Mouse (Mus musculus) embryonic facial prominence, embryonic 11.5 days (tissue): ENCODE measurements around the gene Abhd12. TPM values are rescaled to one million over a fixed set of nuclear protein-coding genes. Genes with fewer than 3 reads are reported as not detected.

Source experiments
- ATAC-seq: fragments of 200-750 bp; cut with Nextera tagmentation; replicated peaks from 2 replicates; pipeline ENCODE4 v1.8.0; 2017; ENCODE audit warnings: low read depth; ENCODE audit not compliant: insufficient number of reproducible peaks, low FRiP score, low TSS enrichment
- DNase-seq: peaks from one replicate; pipeline ENCODE4 v3.0.0-alpha.2; 2015; ENCODE audit warnings: low spot score
- H3K27ac ChIP-seq: fragments of 300-500 bp; sonication (generic); replicated peaks from 2 replicates; pipeline ENCODE4 v1.5.1; 2014; ENCODE audit warnings: mild to moderate bottlenecking, low read depth, low read length, control low read depth
- H3K27me3 ChIP-seq: fragments of 300-500 bp; sonication (generic); 2 replicates; pipeline ENCODE4 v1.6.1; 2014; ENCODE audit warnings: mild to moderate bottlenecking, low read length, moderate library complexity, mixed read lengths; ENCODE audit not compliant: control insufficient read depth, insufficient read depth
- H3K36me3 ChIP-seq: fragments of 300-500 bp; sonication (generic); replicated peaks from 2 replicates; pipeline ENCODE4 v1.6.1; 2014; ENCODE audit warnings: low read depth, mild to moderate bottlenecking, low read length, moderate library complexity, mixed read lengths; ENCODE audit not compliant: control insufficient read depth, insufficient read depth
- H3K4me1 ChIP-seq: fragments of 300-500 bp; sonication (generic); 2 replicates; pipeline ENCODE4 v1.6.1; 2014; ENCODE audit warnings: low read length, mixed read lengths; ENCODE audit not compliant: control insufficient read depth, insufficient read depth
- H3K4me2 ChIP-seq: fragments of 300-500 bp; sonication (generic); 2 replicates; pipeline ENCODE4 v1.6.1; 2014; ENCODE audit warnings: low read depth, mild to moderate bottlenecking, control low read depth, low read length, moderate library complexity
- H3K4me3 ChIP-seq: fragments of 300-500 bp; sonication (generic); 2 replicates; pipeline ENCODE4 v1.5.1; 2014; ENCODE audit warnings: low read depth, low read length, control low read depth
- H3K9ac ChIP-seq: fragments of 300-500 bp; sonication (generic); replicated peaks from 2 replicates; pipeline ENCODE4 v1.6.1; 2014; ENCODE audit warnings: mild to moderate bottlenecking, control low read depth, low read length
- H3K9me3 ChIP-seq: fragments of 300-500 bp; sonication (generic); replicated peaks from 2 replicates; pipeline ENCODE4 v1.6.1; 2016; ENCODE audit warnings: mild to moderate bottlenecking, low read length, inconsistent platforms, mixed read lengths; ENCODE audit not compliant: control insufficient read depth
- WGBS: fragments of 180-500 bp; shearing (Covaris S2); extraction: QIAGEN DNeasy Blood & Tissue Kit; methylation state at CpG from one replicate; pipeline ENCODE4 v1.1.7; 2014; 5-methylcytosine and 5-hydroxymethylcytosine counted together
- polyA plus RNA-seq: library from polyadenylated mRNA; unstranded; fragments of >200 nt; fragmentation: Nextera tagmentation; extraction: Ambion mirVana; gene quantifications from 2 replicates; pipeline ENCODE4 v1.2.1, GENCODE M21; 2014

The Abhd12 gene
- polyA plus RNA-seq, 1 experiment from 2014 or later: 54.9 TPM

- ATAC-seq (no peak), DNase-seq (no peak)
- Histone ChIP-seq H3K27ac (no peak overlapping the region), H3K4me1 (no peaks in the 10 kb centered on the region), H3K9me3 (no peaks in the 10 kb centered on the region), H3K4me2 (no peak overlapping the region), H3K4me3 (no peak overlapping the region), H3K27me3 (no peaks in the 10 kb centered on the region), H3K9ac (no peak overlapping the region), H3K36me3 (no peaks in the 10 kb centered on the region)
- WGBS: 77% methylated on average over 12 of the region's 12 CpGs
Measured at GRCm38 (mm10) chr2:150839686-150840471, 64.7 kb downstream of the Abhd12 start.

GRCm38 (mm10) chr2:150837781-150838180 is 66.8 kb downstream of the Abhd12 start:
- Histone ChIP-seq H3K4me1 (no peaks in the 10 kb centered on the region), H3K4me2 (no peak overlapping the region), H3K9me3 (no peaks in the 10 kb centered on the region), H3K9ac (no peak overlapping the region), H3K27me3 (no peaks in the 10 kb centered on the region), H3K36me3 (no peaks in the 10 kb centered on the region), H3K27ac (no peak overlapping the region), H3K4me3 (no peak overlapping the region)
- DNase-seq (no peak), ATAC-seq (no peak)
- WGBS: 91% methylated on average over 3 of the region's 3 CpGs

- Histone ChIP-seq H3K4me2 (no peak overlapping the region), H3K27me3 (no peaks in the 10 kb centered on the region), H3K4me3 (no peak overlapping the region), H3K36me3 (no peaks in the 10 kb centered on the region; the same call in 1 of the 2 replicates), H3K9me3 (no peaks in the 10 kb centered on the region), H3K27ac (no peak overlapping the region), H3K9ac (no peak overlapping the region), H3K4me1 (no peaks in the 10 kb centered on the region)
- DNase-seq (no peak), ATAC-seq (no peak)
- WGBS: 78% methylated on average over 15 of the region's 15 CpGs
Measured at GRCm38 (mm10) chr2:150836906-150837305, 67.6 kb downstream of the Abhd12 start.

DNA sequence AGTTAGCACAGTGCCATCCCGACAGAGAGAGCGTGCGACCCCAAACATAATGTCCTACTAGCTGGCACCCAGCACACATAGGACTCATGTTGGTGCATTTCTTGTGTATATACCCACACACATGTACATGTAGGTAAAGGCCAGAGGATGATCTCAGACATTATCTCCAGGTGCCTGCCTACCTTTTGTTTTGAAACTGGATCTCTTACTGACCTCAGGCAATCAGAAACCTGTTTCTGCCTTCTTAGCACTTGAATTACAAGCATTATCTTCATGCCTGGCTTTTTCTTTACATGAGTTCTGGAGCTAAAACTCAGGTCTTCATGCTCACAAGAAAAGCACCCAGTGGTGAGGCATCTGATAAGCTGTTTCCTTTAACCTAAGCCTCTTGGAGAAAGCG is 68.6 kb downstream of the Abhd12 start:
- WGBS: 91% methylated on average over 4 of the region's 4 CpGs
- Histone ChIP-seq H3K9ac (no peak overlapping the region), H3K4me1 (no peaks in the 10 kb centered on the region), H3K27ac (no peak overlapping the region), H3K9me3 (no peaks in the 10 kb centered on the region), H3K27me3 (no peaks in the 10 kb centered on the region), H3K36me3 (no peaks in the 10 kb centered on the region; the same call in 1 of the 2 replicates), H3K4me3 (no peak overlapping the region), H3K4me2 (no peak overlapping the region)
- ATAC-seq (no peak), DNase-seq (no peak)

DNA sequence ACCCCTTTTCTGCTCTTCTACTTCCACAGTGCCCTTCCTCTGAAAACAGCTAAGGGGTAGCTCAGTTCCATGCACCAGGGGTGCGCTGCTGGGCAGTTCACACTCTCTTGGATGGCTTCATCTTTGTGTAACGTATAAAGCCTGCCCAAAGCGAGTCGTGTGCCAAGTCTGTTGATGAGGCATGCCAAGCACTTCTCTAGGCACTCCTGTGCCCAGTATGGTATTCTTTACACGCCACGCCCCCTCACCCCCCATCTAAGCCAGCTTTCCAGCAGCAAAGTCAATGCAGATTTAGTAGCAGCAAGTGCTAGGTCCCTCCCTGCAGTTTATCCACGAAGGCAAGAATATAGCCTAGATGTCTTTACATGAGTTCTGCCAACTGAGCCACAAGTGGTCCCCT is 69.9 kb downstream of the Abhd12 start:
- 94% methylated on average over 7 of the region's 7 CpGs for WGBS
- ATAC-seq (no peak), DNase-seq (no peak)
- Histone ChIP-seq H3K4me1 (no peaks in the 10 kb centered on the region), H3K36me3 (no peaks in the 10 kb centered on the region; the same call in none of the 2 replicates), H3K4me2 (no peak overlapping the region), H3K9ac (no peak overlapping the region), H3K9me3 (no peaks in the 10 kb centered on the region), H3K27me3 (no peaks in the 10 kb centered on the region), H3K27ac (no peak overlapping the region), H3K4me3 (no peak overlapping the region)

- Histone ChIP-seq H3K36me3 (no peaks in the 10 kb centered on the region; the same call in none of the 2 replicates), H3K27me3 (no peaks in the 10 kb centered on the region), H3K9me3 (no peaks in the 10 kb centered on the region), H3K4me3 (no peak overlapping the region), H3K9ac (no peak overlapping the region), H3K27ac (no peak overlapping the region), H3K4me2 (no peak overlapping the region), H3K4me1 (no peaks in the 10 kb centered on the region)
- 95% methylated on average over 7 of the region's 7 CpGs for WGBS
- ATAC-seq (no peak), DNase-seq (no peak)
Measured at GRCm38 (mm10) chr2:150832029-150832428, 72.5 kb downstream of the Abhd12 start.

DNA sequence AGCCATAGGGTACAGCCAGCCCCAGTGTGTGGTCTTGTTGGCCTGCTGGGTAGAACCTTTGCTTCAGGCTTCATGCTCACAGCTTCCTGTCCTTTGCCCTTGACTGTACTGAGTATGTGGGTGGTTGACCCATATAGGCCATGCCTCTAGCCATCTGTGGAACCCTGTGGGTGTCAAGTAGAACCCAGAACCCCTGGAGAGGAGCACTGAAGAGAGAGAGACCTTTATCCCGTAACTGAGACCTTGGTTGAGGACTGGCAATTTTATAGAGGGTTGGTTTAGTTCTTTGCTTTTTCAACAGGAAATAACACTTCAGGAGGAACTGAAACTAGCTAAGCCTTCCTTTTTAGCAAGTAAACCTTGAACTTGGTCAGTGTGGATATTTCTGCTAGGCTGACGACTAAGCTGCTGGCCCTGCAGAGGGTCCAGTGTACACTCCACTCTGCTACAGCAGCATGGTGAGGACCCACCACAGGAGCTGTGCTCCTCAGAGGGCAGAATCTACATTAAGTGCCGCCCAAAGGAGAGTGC is 73.6 kb downstream of the Abhd12 start:
- no peak for DNase-seq
- H3K27ac ChIP-seq: no peak overlapping the region
- no peaks in the 10 kb centered on the region; the same call in none of the 2 replicates for H3K36me3 ChIP-seq
- ATAC-seq: no peak
- H3K4me3 ChIP-seq: no peak overlapping the region
- no peaks in the 10 kb centered on the region for H3K9me3 ChIP-seq
- no peaks in the 10 kb centered on the region for H3K4me1 ChIP-seq
- WGBS: 81% methylated on average over 3 of the region's 3 CpGs
- no peak overlapping the region for H3K4me2 ChIP-seq
- H3K9ac ChIP-seq: no peak overlapping the region
- no peaks in the 10 kb centered on the region for H3K27me3 ChIP-seq

- Histone ChIP-seq H3K36me3 (no peaks in the 10 kb centered on the region; the same call in none of the 2 replicates), H3K27me3 (no peaks in the 10 kb centered on the region)
- 88% methylated on average over 2 of the region's 2 CpGs for WGBS
Measured at GRCm38 (mm10) chr2:150830011-150830410, 74.5 kb downstream of the Abhd12 start.

More at GRCm38 (mm10) chr2:150830011-150830410, 74.5 kb downstream of the Abhd12 start:
- Histone ChIP-seq H3K4me3 (no peak overlapping the region), H3K9me3 (no peaks in the 10 kb centered on the region), H3K4me1 (no peaks in the 10 kb centered on the region), H3K27ac (no peak overlapping the region), H3K4me2 (no peak overlapping the region), H3K9ac (no peak overlapping the region)
- DNase-seq: no peak
- ATAC-seq: no peak
